Mouse (Mus musculus) small intestine, adult 2 months (tissue): ENCODE measurements around the gene Cfap299.

ENCODE experiments used
- CTCF ChIP-seq: fragments of 200-500 bp; IDR thresholded peaks from 2 replicates; pipeline ENCODE4 v1.5.1; 2012; ENCODE audit warnings: low read depth, mild to moderate bottlenecking, control low read depth, inconsistent platforms, low read length, moderate library complexity, mixed read lengths; ENCODE audit not compliant: insufficient replicate concordance, insufficient read length; ENCODE audit errors: extremely low read depth
- POLR2A ChIP-seq: fragments of 200-500 bp; IDR thresholded peaks from 2 replicates; pipeline ENCODE4 v1.6.1; 2012; ENCODE audit warnings: low read depth, mild to moderate bottlenecking, control low read depth, inconsistent platforms, low read length, moderate library complexity

DNA sequence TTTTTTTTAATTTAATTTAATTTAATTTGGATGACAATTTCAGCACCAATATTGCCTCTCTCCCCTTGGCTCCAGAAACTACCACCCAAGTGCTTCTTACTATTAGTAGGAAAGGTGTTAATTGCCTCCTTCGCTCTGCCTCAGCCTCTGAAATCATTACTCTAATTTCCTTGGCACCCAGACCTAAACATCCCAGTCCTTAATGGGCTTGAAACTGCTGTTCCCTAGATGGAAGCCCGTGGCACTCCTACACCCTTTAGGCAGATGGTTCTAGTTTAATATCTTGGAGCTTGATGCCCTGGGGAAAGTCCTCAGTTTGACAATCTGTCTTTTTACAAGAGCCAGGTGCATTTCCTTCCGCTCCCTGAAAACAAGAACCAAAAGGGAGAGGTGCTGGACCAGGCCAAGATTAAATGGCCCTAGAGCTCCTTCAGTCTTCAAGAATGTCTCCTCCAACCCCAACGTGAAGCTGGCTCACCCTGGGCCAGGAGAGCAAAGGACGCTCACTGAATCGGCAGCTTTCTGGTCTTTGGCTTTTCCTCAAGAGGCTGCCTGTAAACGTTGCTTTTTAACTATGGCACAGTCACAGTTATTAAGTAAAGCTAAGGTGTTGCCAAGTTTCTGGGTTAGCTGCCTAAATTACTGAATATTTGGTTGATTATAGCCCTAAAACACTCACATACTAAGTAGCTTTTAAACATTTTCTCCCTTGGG is 461.9 kb downstream of the Cfap299 start:
- TF ChIP-seq CTCF (no peak), POLR2A (no peak)
